Mouse (Mus musculus) lung, embryonic 14.5 days (tissue): ENCODE data around the gene Abca2. TPM values are rescaled to one million over a fixed set of nuclear protein-coding genes. Genes with fewer than 3 reads are reported as not detected.

Experiments used
- ATAC-seq: fragments of 200-750 bp; cut with Nextera tagmentation; 2 replicates; pipeline ENCODE4 v1.8.0; 2017; ENCODE audit warnings: mild to moderate bottlenecking, moderate TSS enrichment, moderate library complexity; ENCODE audit not compliant: insufficient read depth
- DNase-seq: peaks from one replicate; pipeline ENCODE4 v3.0.0-alpha.2; 2015
- H3K27ac ChIP-seq: fragments of 300-500 bp; sonication (generic); 2 replicates; pipeline ENCODE4 v1.5.1; 2014; ENCODE audit warnings: low read depth, mild to moderate bottlenecking, moderate library complexity
- H3K27me3 ChIP-seq: fragments of 300-500 bp; sonication (generic); 2 replicates; pipeline ENCODE4 v1.6.1; 2014; ENCODE audit warnings: low read length, control low read depth; ENCODE audit not compliant: insufficient read depth
- H3K36me3 ChIP-seq: fragments of 300-500 bp; sonication (generic); 2 replicates; pipeline ENCODE4 v1.6.1; 2014; ENCODE audit warnings: control low read depth; ENCODE audit not compliant: insufficient read depth
- H3K4me1 ChIP-seq: fragments of 300-500 bp; sonication (generic); 2 replicates; pipeline ENCODE4 v1.6.1; 2014; ENCODE audit warnings: antibody characterized with exemption, control low read depth; ENCODE audit not compliant: insufficient read depth
- H3K4me2 ChIP-seq: fragments of 300-500 bp; sonication (generic); 2 replicates; pipeline ENCODE4 v1.6.1; 2014; ENCODE audit warnings: mild to moderate bottlenecking
- H3K4me3 ChIP-seq: fragments of 300-500 bp; sonication (generic); 2 replicates; pipeline ENCODE4 v1.5.1; 2014; ENCODE audit warnings: low read depth, low read length
- H3K9ac ChIP-seq: fragments of 300-500 bp; sonication (generic); 2 replicates; pipeline ENCODE4 v1.6.1; 2014
- H3K9me3 ChIP-seq: fragments of 300-500 bp; sonication (generic); 2 replicates; pipeline ENCODE4 v1.6.1; 2016; ENCODE audit warnings: low read depth, low read length, control low read depth
- CTCF ChIP-seq: IDR thresholded peaks from 2 replicates; pipeline ENCODE4 v1.5.1; 2016; ENCODE audit warnings: antibody characterized with exemption, low read depth
- WGBS: fragments of 180-500 bp; shearing (Covaris S2); extraction: QIAGEN DNeasy Blood & Tissue Kit; methylation state at CpG from one replicate; pipeline ENCODE4 v1.1.7; 2014; 5-methylcytosine and 5-hydroxymethylcytosine counted together
- polyA plus RNA-seq: library from polyadenylated mRNA; unstranded; fragments of >200 nt; fragmentation: Nextera tagmentation; extraction: Ambion mirVana; gene quantifications from 2 replicates; pipeline ENCODE4 v1.2.1, GENCODE M21; 2014

Abca2 gene
- polyA plus RNA-seq, 1 experiment from 2014 or later: 3.9 TPM

GRCm38 (mm10) chr2:25432326-25433098 is 4.0 kb downstream of the Abca2 start:
- H3K27me3 ChIP-seq: peaks cover 16% of the 10 kb centered on the region
- H3K4me3 ChIP-seq: no peak overlapping the region
- ATAC-seq: no peak
- no peaks in the 10 kb centered on the region for H3K9me3 ChIP-seq
- H3K36me3 ChIP-seq: no peaks in the 10 kb centered on the region
- H3K27ac ChIP-seq: no peak overlapping the region
- H3K9ac ChIP-seq: no peak overlapping the region
- 66% methylated on average over 11 of the region's 11 CpGs for WGBS
- no peaks in the 10 kb centered on the region for H3K4me1 ChIP-seq
- no peak for TF ChIP-seq CTCF
- H3K4me2 ChIP-seq: no peak overlapping the region
- DNase-seq: no peak

- Histone ChIP-seq H3K9me3 (no peaks in the 10 kb centered on the region), H3K4me1 (no peaks in the 10 kb centered on the region), H3K27ac (no peak overlapping the region), H3K4me2 (no peak overlapping the region), H3K36me3 (no peaks in the 10 kb centered on the region), H3K27me3 (peaks cover 16% of the 10 kb centered on the region), H3K4me3 (no peak overlapping the region), H3K9ac (no peak overlapping the region)
- 84% methylated on average over 17 of the region's 17 CpGs for WGBS
- DNase-seq (no peak), ATAC-seq (no peak)
- TF ChIP-seq CTCF: no peak
Observed at GRCm38 (mm10) chr2:25433101-25433500, 4.6 kb downstream of the Abca2 start.

- TF ChIP-seq CTCF: no peak
- DNase-seq: no peak
- ATAC-seq: no peak
- Histone ChIP-seq H3K9me3 (no peaks in the 10 kb centered on the region), H3K9ac (no peak overlapping the region), H3K4me3 (no peak overlapping the region), H3K27ac (no peak overlapping the region), H3K4me1 (no peaks in the 10 kb centered on the region), H3K4me2 (no peak overlapping the region), H3K27me3 (peaks cover 10% of the 10 kb centered on the region), H3K36me3 (no peaks in the 10 kb centered on the region)
- WGBS: 81% methylated on average over 8 of the region's 8 CpGs
Observed at GRCm38 (mm10) chr2:25434292-25434691, 5.8 kb downstream of the Abca2 start.

GRCm38 (mm10) chr2:25436286-25436820 is 7.8 kb downstream of the Abca2 start:
- H3K27me3 ChIP-seq: no peaks in the 10 kb centered on the region
- no peaks in the 10 kb centered on the region for H3K9me3 ChIP-seq
- no peak overlapping the region for H3K4me3 ChIP-seq
- no peak overlapping the region for H3K27ac ChIP-seq
- 92% methylated on average over 10 of the region's 10 CpGs for WGBS
- no peak overlapping the region for H3K9ac ChIP-seq
- ATAC-seq (no peak), DNase-seq (no peak)
- no peak overlapping the region for H3K4me2 ChIP-seq
- no peaks in the 10 kb centered on the region for H3K4me1 ChIP-seq
- H3K36me3 ChIP-seq: no peaks in the 10 kb centered on the region
- TF ChIP-seq CTCF: no peak

DNA sequence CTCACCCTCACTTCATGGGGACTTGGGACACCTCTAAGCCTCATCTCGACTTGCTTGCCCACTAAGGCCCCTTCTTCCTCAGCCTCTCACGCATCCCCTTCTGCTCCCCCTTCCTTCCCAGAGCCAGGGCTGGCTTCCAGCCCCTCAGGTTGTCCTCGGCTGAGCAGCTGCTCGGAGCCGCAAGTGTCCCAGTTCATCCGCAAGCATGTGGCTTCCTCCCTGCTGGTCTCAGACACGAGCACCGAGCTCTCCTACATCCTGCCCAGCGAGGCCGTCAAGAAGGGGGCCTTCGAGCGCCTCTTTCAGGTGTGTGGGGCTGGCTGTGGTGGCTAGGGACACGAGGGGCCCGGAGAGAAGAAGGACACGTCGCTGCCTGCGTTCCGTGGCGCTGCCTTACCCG is 12.6 kb downstream of the Abca2 start:
- Histone ChIP-seq H3K27me3 (no peaks in the 10 kb centered on the region), H3K4me1 (no peaks in the 10 kb centered on the region), H3K4me3 (no peak overlapping the region), H3K4me2 (no peak overlapping the region), H3K27ac (no peak overlapping the region), H3K36me3 (no peaks in the 10 kb centered on the region), H3K9me3 (no peaks in the 10 kb centered on the region), H3K9ac (no peak overlapping the region)
- 80% methylated on average over 20 of the region's 20 CpGs for WGBS
- no peak for TF ChIP-seq CTCF
- no peak for ATAC-seq
- DNase-seq: no peak

- H3K27me3 ChIP-seq: no peaks in the 10 kb centered on the region
- ATAC-seq: no peak
- no peak overlapping the region for H3K27ac ChIP-seq
- TF ChIP-seq CTCF: no peak
- WGBS: 86% methylated on average over 14 of the region's 14 CpGs
- no peak overlapping the region for H3K4me2 ChIP-seq
- H3K9ac ChIP-seq: no peak overlapping the region
- no peak overlapping the region for H3K4me3 ChIP-seq
- H3K36me3 ChIP-seq: no peaks in the 10 kb centered on the region
- H3K4me1 ChIP-seq: no peaks in the 10 kb centered on the region
- DNase-seq: no peak
- no peaks in the 10 kb centered on the region for H3K9me3 ChIP-seq
Observed at GRCm38 (mm10) chr2:25442682-25443081, 14.2 kb downstream of the Abca2 start.

DNA sequence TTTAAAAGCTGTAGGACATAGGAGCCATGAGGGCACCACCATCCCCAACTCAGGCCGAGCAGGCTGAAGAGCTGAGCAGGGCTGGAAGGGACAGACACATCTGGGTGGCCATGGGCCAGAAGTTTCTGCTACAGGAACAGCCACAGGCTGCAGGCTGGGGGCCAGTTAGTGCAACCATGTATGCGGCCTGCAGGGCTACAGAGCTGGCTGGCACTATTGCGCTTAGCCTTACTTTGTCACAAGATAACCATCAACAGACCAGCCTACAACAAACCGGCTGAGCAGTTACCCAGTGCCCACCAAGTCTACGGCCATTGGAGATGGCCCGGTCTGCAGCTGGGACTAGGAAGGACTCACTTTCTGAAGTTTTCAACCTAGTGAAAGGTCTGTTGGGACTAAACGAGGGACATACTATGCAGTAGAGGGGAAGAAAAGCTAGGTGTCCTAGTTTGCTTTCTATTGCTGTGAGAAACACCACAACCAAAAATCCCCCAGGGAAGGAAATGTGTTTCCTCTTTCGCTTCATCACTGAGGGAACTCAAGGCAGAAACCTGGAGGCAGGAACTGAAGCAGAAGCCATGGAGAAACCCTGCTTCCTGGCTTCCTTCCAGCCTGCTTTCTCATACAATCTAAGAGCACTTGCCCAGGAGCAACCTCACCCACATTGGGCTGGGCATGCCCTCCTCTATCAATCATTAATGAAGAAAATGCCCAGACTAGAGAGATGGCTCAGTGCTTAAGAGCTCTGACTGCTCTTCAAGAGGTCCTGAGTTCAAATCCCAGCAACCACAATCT is 22.5 kb downstream of the Abca2 start:
- H3K36me3 ChIP-seq: no peaks in the 10 kb centered on the region
- no peaks in the 10 kb centered on the region for H3K9me3 ChIP-seq
- H3K4me2 ChIP-seq: no peak overlapping the region
- DNase-seq (no peak), ATAC-seq (no peak)
- 74% methylated on average over 8 of the region's 8 CpGs for WGBS
- H3K27me3 ChIP-seq: no peaks in the 10 kb centered on the region
- no peak overlapping the region for H3K9ac ChIP-seq
- H3K4me3 ChIP-seq: no peak overlapping the region
- H3K27ac ChIP-seq: no peak overlapping the region
- H3K4me1 ChIP-seq: no peaks in the 10 kb centered on the region
- TF ChIP-seq CTCF: no peak
